ENCODE assay signal across 10 mouse cellular contexts in genomic region chr13:6251025-6251862, GRCm38 (mm10).
A peak's percentile ranks its signal among the peaks of the same experiment; 100 is the strongest.
DNase-seq lines count a peak whose midpoint lies in the region; ATAC-seq and TF ChIP-seq lines count a peak whose summit lies in the region.
"Had no signal": no experiment of that assay in that cellular context is flagged by ENCODE, and none has a peak within 500 bp of the region (broad histone marks: within the 10 kb centered on the region; RNA-seq: fewer than 3 reads in every experiment).

No protein-coding gene starts in this region.

- H3K27ac ChIP-seq in forebrain, embryonic 11.5 days (ENCODE audit: low read depth, low read length): peak overlapping the region; percentile 59; the same call in 1 of the 2 replicates
- H3K27ac ChIP-seq in hindbrain, embryonic 12.5 days: no peak overlapping the region
- H3K27ac ChIP-seq: macrophage had no signal

- no peaks in the 10 kb centered on the region for H3K36me3 ChIP-seq in forebrain, embryonic 11.5 days (ENCODE audit: control insufficient read depth, insufficient read depth, low read length)
- no peaks in the 10 kb centered on the region for H3K36me3 ChIP-seq in hindbrain, embryonic 12.5 days
- no peaks in the 10 kb centered on the region for H3K36me3 ChIP-seq in myocyte (ENCODE audit: control insufficient read depth, insufficient read depth)

- WGBS in forebrain, embryonic 11.5 days: 43% methylated on average over 4 of the region's 4 CpGs
- 59% methylated on average over 4 of the region's 4 CpGs for WGBS in hindbrain, embryonic 12.5 days

- H3K27me3 ChIP-seq in forebrain, embryonic 11.5 days (ENCODE audit: control insufficient read depth, insufficient read depth, low read length): no peaks in the 10 kb centered on the region
- H3K27me3 ChIP-seq in hindbrain, embryonic 12.5 days: no peaks in the 10 kb centered on the region
- no peaks in the 10 kb centered on the region for H3K27me3 ChIP-seq in myocyte (ENCODE audit: control insufficient read depth, insufficient read depth, insufficient read length)

- H3K9ac ChIP-seq in forebrain, embryonic 11.5 days (ENCODE audit: low read length): no peak overlapping the region
- H3K9ac ChIP-seq in hindbrain, embryonic 12.5 days: no peak overlapping the region

- H3K4me1 ChIP-seq in forebrain, embryonic 11.5 days (replicated peaks; ENCODE audit: control insufficient read depth, insufficient read depth, low read length): peaks cover 2% of the 10 kb centered on the region; the same call in 1 of the 2 replicates
- 0 out of 2 replicates have a peak, but pooled peaks cover 5% of the 10 kb centered on the region for H3K4me1 ChIP-seq in hindbrain, embryonic 12.5 days

- H3ac ChIP-seq in myocyte (ENCODE audit: control insufficient read depth, insufficient read length): no peak overlapping the region

- no peak overlapping the region for H3K4me3 ChIP-seq in forebrain, embryonic 11.5 days (ENCODE audit: low read depth, low read length)
- H3K4me3 ChIP-seq in hindbrain, embryonic 12.5 days: no peak overlapping the region
- no peak overlapping the region for H3K4me3 ChIP-seq in myocyte

- no peaks in the 10 kb centered on the region for H3K79me2 ChIP-seq in myocyte (ENCODE audit: control insufficient read depth, insufficient read depth)

- H3K9me3 ChIP-seq in forebrain, embryonic 11.5 days (ENCODE audit: control insufficient read depth, low read length): no peaks in the 10 kb centered on the region
- H3K9me3 ChIP-seq in hindbrain, embryonic 12.5 days (replicated peaks): no peaks in the 10 kb centered on the region

- peak; percentile 10 to 32 for DNase-seq in kidney, postnatal 4 days
- DNase-seq in kidney, postnatal 25 days: no peak
- peak; percentile 52 for DNase-seq in forebrain, embryonic 11.5 days (ENCODE audit: low spot score)
- DNase-seq in testis, postnatal 10 days (ENCODE audit: low spot score): no peak
- no peak for DNase-seq in thymus, postnatal 4 days
- no peak for DNase-seq in urinary bladder, postnatal 14 days (ENCODE audit: low spot score)
- DNase-seq: cerebellum, adult 2 months had no signal

- TF ChIP-seq POLR2A in myocyte (IDR thresholded peaks at IDR 0.05; ENCODE audit: insufficient read length, low read depth): no peak

- peak; percentile 94 for ATAC-seq in forebrain, embryonic 11.5 days (replicated peaks; ENCODE audit: low FRiP score)
- peak; percentile 79 for ATAC-seq in hindbrain, embryonic 12.5 days (ENCODE audit: low FRiP score)

- no peak overlapping the region for H3K4me2 ChIP-seq in forebrain, embryonic 11.5 days (ENCODE audit: low read depth, low read length, severe bottlenecking)
- H3K4me2 ChIP-seq in hindbrain, embryonic 12.5 days (replicated peaks): no peak overlapping the region
- H3K4me2 ChIP-seq in myocyte (ENCODE audit: low read depth): peak overlapping the region; percentile 1

TF ChIP-seq in myocyte, 11 proteins besides CTCF, POLR2A, EP300 and RAD21:
- no peak for TF ChIP-seq POLR2AphosphoS2 (IDR thresholded peaks at IDR 0.05; ENCODE audit: insufficient read length, low read depth)
- no peak for TF ChIP-seq TCF3 (IDR thresholded peaks at IDR 0.05; ENCODE audit: insufficient read length, low read depth)
- no peak for TF ChIP-seq CEBPB (IDR thresholded peaks at IDR 0.05; ENCODE audit: insufficient read depth, poor library complexity, severe bottlenecking)
- TF ChIP-seq TCF12 (IDR thresholded peaks at IDR 0.05; ENCODE audit: insufficient read depth, poor library complexity, severe bottlenecking): no peak
- TF ChIP-seq MAX (IDR thresholded peaks at IDR 0.05; ENCODE audit: low read depth): no peak
- TF ChIP-seq MYOG (IDR thresholded peaks at IDR 0.05; ENCODE audit: control insufficient read depth in 1 of 3, insufficient read depth in 1 of 3, insufficient read length in 2 of 3, low read depth in 2 of 3): no peak
- no peak for TF ChIP-seq MYOD1 (IDR thresholded peaks at IDR 0.05; ENCODE audit: control insufficient read depth in 1 of 3, insufficient read length in 2 of 3, low read depth in 2 of 3)
- no peak for TF ChIP-seq REST (IDR thresholded peaks at IDR 0.05; ENCODE audit: insufficient read depth, insufficient read length)
- TF ChIP-seq SRF (IDR thresholded peaks at IDR 0.05; ENCODE audit: control insufficient read depth, insufficient read length, low read depth): no peak
- no peak for TF ChIP-seq E2F4 (IDR thresholded peaks at IDR 0.05; ENCODE audit: insufficient read depth)

Comparison
In these comparisons a context has a peak if more than half of its experiments do, and no peak if none do; other contexts are left out.
1. DNase-seq: peak in kidney, postnatal 4 days (2 of 2) and forebrain, embryonic 11.5 days (single experiment); none in kidney, postnatal 25 days (0 of 2), testis, postnatal 10 days (single experiment), thymus, postnatal 4 days (single experiment) and urinary bladder, postnatal 14 days (single experiment).